Mouse (Mus musculus) stomach, postnatal 0 days (tissue): ENCODE results near the gene Spata22. TPM values are rescaled to one million over a fixed set of nuclear protein-coding genes. Genes with fewer than 3 reads are reported as not detected.
A peak's percentile ranks its signal among the peaks of the same experiment; 100 is the strongest.

Experiments used
- ATAC-seq: fragments of 200-750 bp; cut with Nextera tagmentation; 2 replicates; pipeline ENCODE4 v1.8.0; 2017; ENCODE audit not compliant: low FRiP score, low TSS enrichment
- DNase-seq: peaks from one replicate; pipeline ENCODE4 v3.0.0-alpha.2; 2016; ENCODE audit warnings: low spot score
- H3K27ac ChIP-seq: fragments of 300-500 bp; sonication (generic); replicated peaks from 2 replicates; pipeline ENCODE4 v1.5.1; 2014; ENCODE audit warnings: mild to moderate bottlenecking, control low read depth
- H3K27me3 ChIP-seq: fragments of 300-500 bp; sonication (generic); 2 replicates; pipeline ENCODE4 v1.6.1; 2014; ENCODE audit warnings: low read length; ENCODE audit not compliant: control insufficient read depth, insufficient read depth
- H3K36me3 ChIP-seq: fragments of 300-500 bp; sonication (generic); 2 replicates; pipeline ENCODE4 v1.6.1; 2014; ENCODE audit warnings: low read length, mixed read lengths; ENCODE audit not compliant: control insufficient read depth, insufficient read depth
- H3K4me1 ChIP-seq: fragments of 300-500 bp; sonication (generic); replicated peaks from 2 replicates; pipeline ENCODE4 v1.6.1; 2014; ENCODE audit warnings: antibody characterized with exemption; ENCODE audit not compliant: control insufficient read depth, insufficient read depth
- H3K4me2 ChIP-seq: fragments of 300-500 bp; sonication (generic); replicated peaks from 2 replicates; pipeline ENCODE4 v1.6.1; 2014; ENCODE audit warnings: low read depth, mild to moderate bottlenecking, control low read depth, moderate library complexity
- H3K4me3 ChIP-seq: fragments of 300-500 bp; sonication (generic); 2 replicates; pipeline ENCODE4 v1.5.1; 2014; ENCODE audit warnings: low read depth, low read length, control low read depth
- H3K9ac ChIP-seq: fragments of 300-500 bp; sonication (generic); 2 replicates; pipeline ENCODE4 v1.6.1; 2014; ENCODE audit warnings: mild to moderate bottlenecking, low read length, control low read depth, mixed read lengths
- H3K9me3 ChIP-seq: fragments of 300-500 bp; sonication (generic); 2 replicates; pipeline ENCODE4 v1.6.1; 2016; ENCODE audit warnings: low read length; ENCODE audit not compliant: control insufficient read depth
- CTCF ChIP-seq: IDR thresholded peaks from 2 replicates; pipeline ENCODE4 v1.5.1; 2016; ENCODE audit warnings: antibody characterized with exemption, low read depth, mild to moderate bottlenecking, moderate library complexity
- EP300 ChIP-seq: optimal IDR thresholded peaks from 2 replicates; pipeline ENCODE3; 2016; ENCODE audit warnings: antibody characterized with exemption
- WGBS: fragments of 180-500 bp; shearing (Covaris S2); extraction: QIAGEN DNeasy Blood & Tissue Kit; methylation state at CpG from one replicate; pipeline ENCODE4 v1.1.7; 2014; 5-methylcytosine and 5-hydroxymethylcytosine counted together
- polyA plus RNA-seq: library from polyadenylated mRNA; unstranded; fragments of >200 nt; fragmentation: Nextera tagmentation; extraction: Ambion mirVana; gene quantifications from 2 replicates; pipeline ENCODE4 v1.2.1, GENCODE M21; 2015

Gene Spata22
- polyA plus RNA-seq, 1 experiment from 2014 or later = not detected

DNA sequence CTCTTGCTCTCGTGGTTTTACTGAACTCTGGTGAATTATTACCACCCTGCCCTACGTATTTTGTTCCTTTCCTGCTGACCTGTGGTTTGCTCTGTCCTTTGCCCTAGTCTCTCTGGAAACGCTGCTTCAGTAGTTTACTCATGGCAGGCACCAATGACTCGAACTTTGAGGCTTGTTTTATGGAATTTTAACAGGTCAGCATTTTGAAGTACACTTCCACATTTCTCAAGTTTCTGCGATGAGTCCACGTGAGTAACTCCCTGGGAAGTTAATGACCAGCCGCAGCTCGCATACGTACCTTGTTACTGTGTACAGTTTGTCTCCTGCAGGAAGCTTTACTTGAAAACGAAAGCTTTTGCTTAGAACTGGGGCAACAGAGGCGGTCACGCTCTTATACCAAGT, 3.1 kb upstream of the Spata22 start:
- Histone ChIP-seq H3K9ac (no peak overlapping the region), H3K4me3 (0 out of 2 replicates have a peak overlapping the region, but pooled peaks have one; percentile 5), H3K9me3 (no peaks in the 10 kb centered on the region), H3K4me2 (peak overlapping the region; percentile 21), H3K4me1 (no peaks in the 10 kb centered on the region), H3K36me3 (no peaks in the 10 kb centered on the region), H3K27me3 (no peaks in the 10 kb centered on the region), H3K27ac (0 out of 2 replicates have a peak overlapping the region, but pooled peaks have one; percentile 9)
- no peak for TF ChIP-seq EP300
- TF ChIP-seq CTCF = no peak
- WGBS = 11% methylated on average over 12 of the region's 12 CpGs
- DNase-seq (peak; percentile 56), ATAC-seq (peak; percentile 89)

DNA sequence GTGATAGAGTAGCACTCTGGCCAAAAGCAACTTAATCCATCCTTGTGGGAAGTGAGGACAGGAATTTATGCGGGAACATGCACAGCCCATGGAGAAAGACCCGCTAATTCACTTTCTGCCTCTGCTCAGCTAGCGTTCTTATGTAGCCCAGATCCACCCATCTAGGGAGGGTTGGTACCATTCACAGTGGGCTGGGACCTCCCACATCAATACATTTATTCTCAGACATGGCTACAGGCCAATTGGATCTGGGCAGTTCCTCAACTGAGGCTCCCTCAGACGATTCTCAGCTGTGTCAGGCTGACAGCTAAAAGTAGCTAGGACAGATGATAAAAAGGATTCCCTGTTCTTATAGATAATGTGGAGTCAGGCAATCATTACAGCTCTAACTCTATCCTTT, 2.2 kb upstream of the Spata22 start:
- H3K27ac ChIP-seq = no peak overlapping the region
- no peak for DNase-seq

GRCm38 (mm10) chr11:73333357-73333756, 3.8 kb downstream of the Spata22 start:
- Histone ChIP-seq H3K36me3 (no peaks in the 10 kb centered on the region), H3K27ac (no peak overlapping the region), H3K4me1 (no peaks in the 10 kb centered on the region), H3K9me3 (no peaks in the 10 kb centered on the region), H3K4me2 (no peak overlapping the region), H3K4me3 (no peak overlapping the region), H3K9ac (no peak overlapping the region), H3K27me3 (no peaks in the 10 kb centered on the region)
- 58% methylated on average over 2 of the region's 2 CpGs for WGBS
- no peak for TF ChIP-seq CTCF
- TF ChIP-seq EP300 = no peak
- DNase-seq (no peak), ATAC-seq (no peak)

More for the DNA sequence above, 2.2 kb upstream of the Spata22 start:
- Histone ChIP-seq H3K9ac (no peak overlapping the region), H3K27me3 (no peaks in the 10 kb centered on the region), H3K4me1 (no peaks in the 10 kb centered on the region), H3K4me3 (no peak overlapping the region), H3K4me2 (peak overlapping the region; percentile 21; the same call in 1 of the 2 replicates), H3K9me3 (no peaks in the 10 kb centered on the region), H3K36me3 (no peaks in the 10 kb centered on the region)
- TF ChIP-seq CTCF (no peak), EP300 (no peak)
- no peak for ATAC-seq
- 41% methylated on average over 4 of the region's 4 CpGs for WGBS

- no peak for DNase-seq
- peak; percentile 74 for ATAC-seq
- Histone ChIP-seq H3K27ac (no peak overlapping the region), H3K36me3 (no peaks in the 10 kb centered on the region), H3K4me3 (no peak overlapping the region), H3K9ac (no peak overlapping the region), H3K27me3 (no peaks in the 10 kb centered on the region), H3K4me1 (no peaks in the 10 kb centered on the region), H3K9me3 (no peaks in the 10 kb centered on the region), H3K4me2 (no peak overlapping the region)
- TF ChIP-seq EP300 (no peak), CTCF (no peak)
- WGBS = 63% methylated on average over 4 of the region's 4 CpGs
These were observed 7.4 kb downstream of the Spata22 start for GRCm38 (mm10) chr11:73336919-73337318.

- no peak within 1 kb of the TSS for H3K4me2 ChIP-seq
- no peak within 1 kb of the TSS for H3K27ac ChIP-seq
- no peak for TF ChIP-seq EP300
- no peak for TF ChIP-seq CTCF
- ATAC-seq (no peak), DNase-seq (no peak)
- H3K27me3 ChIP-seq = no peaks in the 10 kb centered on the region
- H3K36me3 ChIP-seq = no peaks in the 10 kb centered on the region
- 38% methylated on average over 3 of the region's 3 CpGs for WGBS
- no peaks in the 10 kb centered on the region for H3K9me3 ChIP-seq
- no peaks in the 10 kb centered on the region for H3K4me1 ChIP-seq
- no peak within 1 kb of the TSS for H3K9ac ChIP-seq
- H3K4me3 ChIP-seq = no peak within 1 kb of the TSS
These were observed 20.9 kb downstream of the Spata22 start, which contains the start of gene Olfr20 for GRCm38 (mm10) chr11:73350483-73350882. Gene Olfr20, plus strand, starts transcription at chr11:73350783.

- ATAC-seq = no peak
- H3K27ac ChIP-seq = no peak within 1 kb of the TSS
- no peaks in the 10 kb centered on the region for H3K36me3 ChIP-seq
- no peak for DNase-seq
- no peaks in the 10 kb centered on the region for H3K9me3 ChIP-seq
- no peak within 1 kb of the TSS for H3K4me2 ChIP-seq
- no peak within 1 kb of the TSS for H3K4me3 ChIP-seq
- TF ChIP-seq CTCF = no peak
- TF ChIP-seq EP300 = no peak
- H3K27me3 ChIP-seq = no peaks in the 10 kb centered on the region
- no peak within 1 kb of the TSS for H3K9ac ChIP-seq
- H3K4me1 ChIP-seq = no peaks in the 10 kb centered on the region
- 85% methylated on average over 2 of the region's 2 CpGs for WGBS
These were observed 41.4 kb downstream of the Spata22 start, which contains the start of gene Olfr376 for GRCm38 (mm10) chr11:73370946-73371345. Gene Olfr376, plus strand, starts transcription at chr11:73371246.
